Mouse (Mus musculus): ENCODE measurements around the gene Mrps7. TPM values are rescaled to one million over a fixed set of nuclear protein-coding genes. Genes with fewer than 3 reads are reported as not detected.

The Mrps7 gene
- total and polyA plus RNA-seq, 3 experiments = 33.9 to 80.1 (median 74.6) TPM

- WGBS = 99% methylated on average over 7 of the region's 7 CpGs
- H3K27ac ChIP-seq = no peak overlapping the region
- no peak for DNase-seq
- H3K79me2 ChIP-seq (replicated peaks; ENCODE audit: control insufficient read depth, insufficient read depth, low read length) = no peaks in the 10 kb centered on the region
- H3K36me3 ChIP-seq (ENCODE audit: control insufficient read depth, insufficient read depth, low read length) = no peaks in the 10 kb centered on the region
- TF ChIP-seq EP300 (IDR thresholded peaks at IDR 0.05; ENCODE audit: insufficient read depth, low read depth, low read length) (no peak), CTCF (IDR thresholded peaks at IDR 0.05) (no peak), POLR2A (IDR thresholded peaks at IDR 0.05; ENCODE audit: insufficient read depth, low read depth, low read length) (no peak)
- no peak overlapping the region for H3K4me3 ChIP-seq
- no peaks in the 10 kb centered on the region for H3K4me1 ChIP-seq (ENCODE audit: control insufficient read depth, insufficient read depth, low read length)
- H3K9ac ChIP-seq (ENCODE audit: low read depth, low read length) = no peak overlapping the region
- no peaks in the 10 kb centered on the region for H3K27me3 ChIP-seq (ENCODE audit: control insufficient read depth, insufficient read depth, low read length)
- intact Hi-C loops (cut with DNase I) = no loop called here
Measured at GRCm38 (mm10) chr11:115619949-115620348, 16.2 kb downstream of the Mrps7 start.

- H3K27ac ChIP-seq = no peak overlapping the region
- no peak overlapping the region for H3K9ac ChIP-seq (ENCODE audit: low read depth, low read length)
- WGBS = 76% methylated on average over 9 of the region's 9 CpGs
- H3K4me3 ChIP-seq = no peak overlapping the region
- intact Hi-C loops (cut with DNase I) = no loop called here
- H3K4me1 ChIP-seq (ENCODE audit: control insufficient read depth, insufficient read depth, low read length) = no peaks in the 10 kb centered on the region; the same call in 1 of the 2 replicates
- H3K36me3 ChIP-seq (ENCODE audit: control insufficient read depth, insufficient read depth, low read length) = no peaks in the 10 kb centered on the region
- no peaks in the 10 kb centered on the region for H3K27me3 ChIP-seq (ENCODE audit: control insufficient read depth, insufficient read depth, low read length)
- DNase-seq = no peak
- TF ChIP-seq EP300 (IDR thresholded peaks at IDR 0.05; ENCODE audit: insufficient read depth, low read depth, low read length) (no peak), CTCF (IDR thresholded peaks at IDR 0.05) (peak; percentile 53)
- H3K79me2 ChIP-seq (replicated peaks; ENCODE audit: control insufficient read depth, insufficient read depth, low read length) = no peaks in the 10 kb centered on the region; the same call in 1 of the 2 replicates
Measured at GRCm38 (mm10) chr11:115623487-115624070, 19.9 kb downstream of the Mrps7 start.

DNA sequence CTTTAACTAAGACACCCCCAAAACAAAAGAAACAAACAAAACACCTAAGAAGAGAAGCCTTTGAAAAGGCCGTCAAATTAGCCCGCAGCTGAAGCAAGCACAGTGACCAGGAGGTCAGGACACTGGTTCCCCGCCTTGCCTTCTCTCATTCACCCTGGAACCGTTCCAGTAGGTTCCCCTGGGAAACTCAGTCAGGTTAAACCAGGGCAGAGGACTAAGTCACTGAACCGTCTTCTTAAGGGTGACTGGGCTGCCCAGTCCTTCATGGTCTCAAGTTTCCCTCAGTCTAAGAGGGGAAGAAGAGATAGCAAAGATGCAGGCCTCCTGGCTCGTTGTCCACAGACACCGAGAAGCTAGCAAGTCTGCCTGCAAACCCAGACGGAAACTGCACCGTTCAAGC lies 22.2 kb downstream of the Mrps7 start:
- Histone ChIP-seq H3K4me1 (ENCODE audit: control insufficient read depth, insufficient read depth, low read length) (peaks cover 1% of the 10 kb centered on the region), H3K27ac (no peak overlapping the region), H3K36me3 (ENCODE audit: control insufficient read depth, insufficient read depth, low read length) (no peaks in the 10 kb centered on the region), H3K27me3 (ENCODE audit: control insufficient read depth, insufficient read depth, low read length) (no peaks in the 10 kb centered on the region), H3K79me2 (replicated peaks; ENCODE audit: control insufficient read depth, insufficient read depth, low read length) (no peaks in the 10 kb centered on the region; the same call in 1 of the 2 replicates), H3K4me3 (no peak overlapping the region), H3K9ac (ENCODE audit: low read depth, low read length) (no peak overlapping the region)
- intact Hi-C loops (cut with DNase I) = no loop called here
- TF ChIP-seq POLR2A (IDR thresholded peaks at IDR 0.05; ENCODE audit: insufficient read depth, low read depth, low read length) (no peak), CTCF (IDR thresholded peaks at IDR 0.05) (no peak), EP300 (IDR thresholded peaks at IDR 0.05; ENCODE audit: insufficient read depth, low read depth, low read length) (no peak)
- 45% methylated on average over 9 of the region's 9 CpGs for WGBS
- no peak for DNase-seq

DNA sequence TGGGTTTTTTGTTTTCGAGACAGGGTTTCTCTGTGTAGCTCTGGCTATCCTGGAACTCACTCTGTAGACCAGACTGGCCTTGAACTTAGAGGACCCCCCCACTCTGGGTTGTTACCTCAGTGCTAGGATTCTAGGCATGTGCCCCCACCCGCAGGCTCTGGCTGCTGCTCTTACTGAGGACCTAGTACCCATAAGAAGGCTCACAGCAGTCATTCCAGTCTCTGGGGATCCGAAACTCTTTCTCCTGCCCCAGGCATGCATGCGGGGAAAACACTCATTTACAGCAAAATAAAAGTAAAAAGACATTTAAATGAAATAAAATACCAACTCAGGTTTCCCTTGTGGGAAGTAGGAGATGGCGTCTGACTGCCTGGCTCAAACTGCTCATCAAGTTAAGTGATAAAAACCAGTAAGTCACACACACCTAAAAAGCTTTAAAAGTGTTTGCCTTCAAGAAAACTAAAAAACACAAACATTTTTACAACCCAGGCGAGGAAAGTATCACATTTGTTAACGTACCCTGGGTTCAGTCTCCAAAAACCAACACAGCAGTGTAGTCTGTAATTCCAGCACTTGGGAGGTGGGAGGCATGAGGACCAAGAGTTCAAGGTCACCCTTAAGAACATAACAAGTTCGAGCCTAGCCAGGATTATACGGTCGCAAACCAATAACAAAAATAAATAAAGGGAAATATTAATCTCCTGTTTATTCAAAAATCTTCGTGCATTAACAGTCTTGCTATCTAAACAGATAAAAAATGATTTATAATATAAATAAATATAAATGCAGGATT lies 23.3 kb downstream of the Mrps7 start:
- H3K4me3 ChIP-seq = peak overlapping the region; percentile 84
- no peaks in the 10 kb centered on the region; the same call in 1 of the 2 replicates for H3K79me2 ChIP-seq (replicated peaks; ENCODE audit: control insufficient read depth, insufficient read depth, low read length)
- TF ChIP-seq POLR2A (IDR thresholded peaks at IDR 0.05; ENCODE audit: insufficient read depth, low read depth, low read length) (no peak), CTCF (IDR thresholded peaks at IDR 0.05) (no peak), EP300 (IDR thresholded peaks at IDR 0.05; ENCODE audit: insufficient read depth, low read depth, low read length) (no peak)
- peaks cover 1% of the 10 kb centered on the region for H3K4me1 ChIP-seq (ENCODE audit: control insufficient read depth, insufficient read depth, low read length)
- DNase-seq = no peak
- intact Hi-C loops (cut with DNase I) = no loop called here
- WGBS = 47% methylated on average over 11 of the region's 11 CpGs
- no peaks in the 10 kb centered on the region for H3K36me3 ChIP-seq (ENCODE audit: control insufficient read depth, insufficient read depth, low read length)
- H3K9ac ChIP-seq (ENCODE audit: low read depth, low read length) = no peak overlapping the region
- H3K27ac ChIP-seq = peak overlapping the region; percentile 80
- H3K27me3 ChIP-seq (ENCODE audit: control insufficient read depth, insufficient read depth, low read length) = no peaks in the 10 kb centered on the region

DNA sequence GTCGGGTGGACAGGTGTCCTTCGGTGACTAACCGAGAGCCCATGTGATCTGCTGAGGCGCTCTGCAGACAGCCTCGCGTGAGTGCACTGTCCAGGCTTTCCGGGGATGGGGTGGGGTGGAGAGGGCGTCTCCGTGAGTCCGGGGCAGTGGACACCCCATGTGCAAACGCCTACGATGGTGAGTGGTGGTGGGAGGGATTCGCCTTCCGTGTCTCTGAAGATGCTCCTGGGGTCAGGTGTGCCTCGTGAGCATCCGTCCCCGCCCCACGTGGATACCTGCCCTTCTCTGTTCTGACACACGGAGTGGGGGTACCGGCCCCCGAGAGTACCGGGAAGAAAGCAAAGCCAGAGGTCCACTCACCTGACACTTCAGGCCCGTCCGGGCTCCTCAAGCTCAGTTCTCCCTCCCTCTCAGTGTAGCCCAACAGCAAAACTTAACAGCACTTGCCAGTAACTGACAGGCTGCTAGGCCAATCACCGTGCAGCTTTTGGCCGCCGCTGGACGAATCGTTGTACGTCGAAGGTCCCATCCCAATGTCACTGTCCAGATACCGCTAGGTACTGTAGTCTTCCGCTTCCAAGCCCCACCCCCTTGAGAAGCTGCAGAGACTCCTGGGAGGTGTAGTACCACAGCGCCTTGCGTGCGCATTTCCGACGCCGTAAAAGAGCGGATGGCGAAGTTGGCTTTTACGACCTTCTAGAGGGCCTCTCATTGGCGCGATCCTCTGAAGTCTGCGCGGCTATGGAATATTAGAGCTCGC lies 24.2 kb downstream of the Mrps7 start, which contains the start of gene Slc25a19:
TSS of gene Slc25a19 (minus strand) at position 591 of the 760 bp plus-strand sequence.
- under 1% methylated on average over 47 of the region's 47 CpGs for WGBS
- H3K9ac ChIP-seq (ENCODE audit: low read depth, low read length) = peak within 1 kb of the TSS; percentile 73
- intact Hi-C loops (cut with DNase I) = no loop called here

More for the DNA sequence above, 24.2 kb downstream of the Mrps7 start, which contains the start of gene Slc25a19:
- Histone ChIP-seq H3K36me3 (ENCODE audit: control insufficient read depth, insufficient read depth, low read length) (no peaks in the 10 kb centered on the region), H3K4me1 (ENCODE audit: control insufficient read depth, insufficient read depth, low read length) (peaks cover 1% of the 10 kb centered on the region), H3K27ac (peak within 1 kb of the TSS; percentile 80), H3K79me2 (replicated peaks; ENCODE audit: control insufficient read depth, insufficient read depth, low read length) (no peaks in the 10 kb centered on the region; the same call in 1 of the 2 replicates), H3K27me3 (ENCODE audit: control insufficient read depth, insufficient read depth, low read length) (no peaks in the 10 kb centered on the region), H3K4me3 (peak within 1 kb of the TSS; percentile 84)
- peak; percentile 94 for TF ChIP-seq POLR2A (IDR thresholded peaks at IDR 0.05; ENCODE audit: insufficient read depth, low read depth, low read length)
- 0 out of 2 replicates have a peak, but pooled peaks have one; percentile 3 for TF ChIP-seq CTCF (IDR thresholded peaks at IDR 0.05)
- TF ChIP-seq EP300 (IDR thresholded peaks at IDR 0.05; ENCODE audit: insufficient read depth, low read depth, low read length) = peak; percentile 71; the same call in 1 of the 2 replicates
- DNase-seq = peak; percentile 99 to 100
